Mouse (Mus musculus) layer of hippocampus, adult 2 months (tissue): ENCODE results near the gene Rbpjl. TPM values are rescaled to one million over a fixed set of nuclear protein-coding genes. Genes with fewer than 3 reads are reported as not detected.

Experiments
- DNase-seq, 2 experiments: peaks; one replicate each; pipeline ENCODE4 v3.0.0; 2022; ENCODE audit warnings: low spot score in 2 of 2
- H3K27ac ChIP-seq: fragments of 200-600 bp; 2 replicates; pipeline ENCODE4 v1.8.1; 2022
- H3K4me3 ChIP-seq: fragments of 200-600 bp; 2 replicates; pipeline ENCODE4 v1.8.1; 2022; ENCODE audit warnings: mild to moderate bottlenecking
- CTCF ChIP-seq: fragments of 200-600 bp; conservative IDR thresholded peaks from 2 replicates; pipeline ENCODE4 v1.8.1; 2022; ENCODE audit warnings: antibody characterized with exemption, mild to moderate bottlenecking, moderate library complexity
- total RNA-seq, 2 experiments: library from RNA; stranded (reverse); gene quantifications; 2 replicates each; pipeline ENCODE4 v1.2.3; 2021

Gene Rbpjl
- total RNA-seq, 2 experiments from 2014 or later: 0.07 to 0.46 TPM

DNA sequence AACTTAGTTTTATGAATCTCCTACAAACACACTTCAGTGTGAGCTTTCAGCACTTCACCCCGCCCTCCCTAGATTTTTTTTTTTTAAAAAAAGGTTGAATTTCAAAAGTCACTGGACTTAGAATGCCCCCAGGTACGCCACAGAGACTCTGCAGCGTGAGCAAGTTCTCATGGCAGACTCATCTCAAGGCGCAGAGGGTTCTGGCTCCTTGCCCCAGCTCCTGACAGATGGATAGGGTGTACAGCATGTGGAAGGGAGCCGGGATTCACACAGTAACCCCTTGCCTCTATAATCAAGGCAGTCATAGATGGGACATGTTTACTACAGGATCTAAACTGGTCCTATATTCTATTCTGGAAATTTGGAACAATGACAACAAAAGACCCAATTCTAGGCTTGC lies 22.5 kb downstream of the Rbpjl start:
- DNase-seq: peak in 1 of 2 experiments; percentile 47
- no peak for TF ChIP-seq CTCF
- no peak overlapping the region for H3K4me3 ChIP-seq
- no peak overlapping the region for H3K27ac ChIP-seq

DNA sequence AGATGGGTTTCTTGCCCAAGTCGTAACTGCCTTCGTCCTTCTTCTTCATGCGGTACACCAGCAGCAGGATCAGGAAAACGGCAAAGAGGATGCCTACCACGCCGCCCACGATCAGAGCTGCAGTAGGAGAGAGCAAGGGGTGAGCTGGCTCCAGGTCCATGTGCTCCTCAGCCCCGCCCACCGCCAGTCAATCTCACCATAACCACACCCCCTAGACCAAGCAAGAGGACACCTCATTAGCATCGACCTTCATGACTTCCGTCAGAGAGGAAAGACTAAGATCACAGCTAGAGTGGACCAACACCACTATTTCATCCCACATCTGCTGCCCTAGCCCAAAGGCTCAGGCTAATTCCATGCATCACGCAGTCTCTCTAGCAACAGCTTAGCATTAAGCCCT lies 23.2 kb downstream of the Rbpjl start:
- H3K4me3 ChIP-seq: no peak overlapping the region; the same call in 1 of the 2 replicates
- no peak overlapping the region for H3K27ac ChIP-seq
- DNase-seq: no peak
- TF ChIP-seq CTCF: no peak

DNA sequence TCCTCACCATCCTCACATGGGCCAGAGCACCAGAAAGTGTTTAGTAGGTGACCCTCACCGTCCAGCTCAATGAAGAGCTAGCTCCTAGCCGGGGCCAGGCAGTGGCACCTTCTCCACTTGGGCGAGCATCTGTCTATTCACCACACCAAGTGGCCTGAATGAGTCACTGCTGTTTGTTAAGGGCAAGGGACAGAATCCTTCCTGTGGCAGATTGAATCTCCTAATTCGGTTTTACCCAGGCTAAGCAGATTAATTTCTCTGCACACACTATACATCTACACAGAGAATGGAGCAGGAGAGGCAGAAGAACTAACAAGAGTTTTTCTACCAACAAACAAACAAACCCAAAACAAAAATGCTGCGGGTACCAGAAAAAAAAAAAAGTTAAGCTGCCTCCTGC lies 24.0 kb downstream of the Rbpjl start:
- no peak for TF ChIP-seq CTCF
- H3K4me3 ChIP-seq: no peak overlapping the region
- H3K27ac ChIP-seq: no peak overlapping the region
- no peak for DNase-seq

GRCm38 (mm10) chr2:164428451-164428850 lies 25.5 kb downstream of the Rbpjl start:
- no peak for DNase-seq
- Histone ChIP-seq H3K27ac (no peak overlapping the region), H3K4me3 (no peak overlapping the region)
- no peak for TF ChIP-seq CTCF

DNA sequence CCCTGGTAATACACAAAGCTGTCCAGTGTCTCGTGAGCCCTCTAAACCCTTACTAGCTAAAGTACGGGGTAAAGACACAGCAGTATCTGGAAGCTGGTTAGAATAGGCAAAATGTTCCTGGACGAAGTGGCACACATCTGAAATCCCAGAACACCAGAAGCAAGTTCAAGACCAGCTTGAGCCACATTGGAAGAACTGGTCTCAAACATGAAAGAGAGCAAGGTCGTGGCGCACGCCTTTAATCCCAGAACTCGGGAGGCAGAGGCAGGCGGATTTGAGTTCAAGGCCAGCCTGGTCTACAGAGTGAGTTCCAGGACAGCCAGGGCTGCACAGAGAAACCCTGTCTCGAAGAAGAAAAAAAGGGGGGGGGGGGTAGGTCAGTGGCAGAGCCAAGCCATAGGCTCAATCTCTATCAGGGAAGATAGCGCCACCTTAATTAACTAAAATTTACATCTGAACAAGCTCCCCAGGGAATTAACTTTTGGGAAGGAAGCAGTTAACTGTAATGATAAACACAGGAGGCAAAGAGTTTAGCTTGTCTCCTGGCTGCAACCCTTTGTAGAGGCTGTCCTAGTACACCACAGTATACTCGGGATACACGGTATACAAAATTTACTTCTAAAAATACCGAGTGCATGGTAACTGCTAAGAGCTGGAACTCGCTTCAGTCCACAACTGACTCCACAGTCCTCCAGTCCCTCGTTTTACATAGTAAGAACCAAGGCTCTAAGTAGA lies 27.1 kb downstream of the Rbpjl start:
- no peak overlapping the region for H3K4me3 ChIP-seq
- H3K27ac ChIP-seq: peak overlapping the region; percentile 5; the same call in 1 of the 2 replicates
- DNase-seq: no peak
- TF ChIP-seq CTCF: no peak

DNA sequence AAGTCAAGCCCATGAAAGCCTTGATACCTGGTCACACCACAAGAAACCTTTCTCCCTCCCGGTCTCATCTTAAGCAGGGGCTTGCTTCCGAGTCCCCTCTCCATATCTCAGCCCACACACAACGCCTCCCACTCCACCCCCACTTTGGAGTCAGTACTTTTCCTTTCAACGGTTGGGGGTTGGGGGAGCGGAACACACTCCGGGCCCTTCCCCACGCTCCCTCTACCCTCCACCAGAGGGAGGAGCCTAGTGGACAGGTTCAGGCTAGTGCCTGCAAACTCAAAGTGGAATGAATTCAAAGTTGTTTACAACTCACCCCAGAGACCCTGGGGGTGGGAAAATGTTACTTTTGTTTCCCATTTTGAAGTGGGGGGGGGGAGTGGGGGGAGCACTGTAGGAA lies 27.8 kb downstream of the Rbpjl start:
- TF ChIP-seq CTCF: peak; percentile 41
- H3K27ac ChIP-seq: peak overlapping the region; percentile 36; the same call in 1 of the 2 replicates
- H3K4me3 ChIP-seq: no peak overlapping the region
- DNase-seq: no peak

DNA sequence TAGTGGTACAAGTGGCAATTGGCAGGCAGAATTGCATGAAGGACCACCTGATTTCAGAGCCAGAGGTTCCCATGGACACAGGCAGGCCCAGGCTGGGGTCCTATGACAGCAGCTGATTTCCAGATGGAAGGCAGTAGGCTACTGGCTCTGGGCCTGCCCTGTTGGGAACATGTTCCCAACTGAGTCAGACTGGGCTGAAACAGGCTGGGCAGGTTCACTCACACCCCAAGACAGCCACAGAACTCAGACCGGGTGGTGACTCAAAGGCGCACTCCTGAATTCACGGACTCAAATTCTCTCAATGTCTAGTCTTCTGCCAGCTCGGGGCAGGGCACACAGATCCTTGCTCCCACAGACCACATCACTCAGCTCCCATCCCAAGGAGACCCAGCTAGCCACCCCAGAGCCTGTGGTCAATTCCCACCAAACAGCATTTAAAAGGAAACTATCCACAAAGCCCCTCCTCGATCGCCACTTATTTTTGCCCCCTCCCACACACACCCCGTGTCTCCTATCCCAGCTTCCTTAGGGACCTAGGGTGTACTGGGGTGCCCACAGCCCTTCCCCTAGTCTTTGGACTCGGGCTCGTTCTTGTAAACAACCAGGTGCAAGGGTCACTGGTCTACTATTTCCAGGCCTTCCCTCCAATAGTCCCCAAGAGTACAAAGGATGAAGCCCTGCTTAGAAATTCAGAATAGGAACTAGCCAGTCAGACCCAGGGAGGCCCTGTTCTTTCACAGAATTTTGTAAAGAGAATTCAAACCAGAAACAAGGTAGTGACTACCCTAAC lies 28.9 kb downstream of the Rbpjl start:
- no peak for DNase-seq
- peak overlapping the region; percentile 89 for H3K27ac ChIP-seq
- no peak for TF ChIP-seq CTCF
- no peak overlapping the region; the same call in 1 of the 2 replicates for H3K4me3 ChIP-seq

- no peak for TF ChIP-seq CTCF
- no peak for DNase-seq
- no peak overlapping the region; the same call in 1 of the 2 replicates for H3K4me3 ChIP-seq
- H3K27ac ChIP-seq: peak overlapping the region; percentile 89
Observed at GRCm38 (mm10) chr2:164432541-164433191, 29.7 kb downstream of the Rbpjl start.

DNA sequence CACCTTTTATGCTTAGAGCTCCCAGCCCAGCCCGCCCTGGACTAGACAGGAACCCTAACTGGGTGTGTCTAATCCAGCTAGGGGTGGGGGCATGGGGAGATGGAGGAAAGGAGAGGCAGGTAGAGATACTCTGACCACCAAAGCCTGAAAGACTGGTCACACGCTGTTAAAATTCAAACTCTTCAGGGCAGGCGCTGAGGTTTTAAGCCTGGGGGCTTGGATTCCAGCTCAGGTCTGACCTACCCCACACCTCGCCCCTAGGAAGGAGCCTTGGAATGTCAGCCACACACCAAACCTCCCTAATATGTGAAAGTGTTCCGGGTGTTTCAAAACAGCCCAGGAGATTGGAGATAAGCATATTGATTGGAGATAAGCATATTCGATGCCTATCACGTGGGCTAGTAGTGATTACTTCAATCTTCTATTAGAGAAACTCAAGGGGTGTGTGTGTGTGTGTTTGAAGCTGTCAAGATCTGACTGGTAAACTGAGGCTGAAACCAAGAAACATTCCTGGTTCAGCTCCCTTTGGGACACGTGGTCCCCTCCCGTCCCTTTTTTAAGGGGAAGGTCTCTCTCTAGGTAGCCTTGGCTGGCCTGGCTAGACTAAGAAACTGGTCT lies 30.4 kb downstream of the Rbpjl start:
- no peak for DNase-seq
- TF ChIP-seq CTCF: no peak
- H3K4me3 ChIP-seq: no peak overlapping the region; the same call in 1 of the 2 replicates
- H3K27ac ChIP-seq: peak overlapping the region; percentile 89; the same call in 1 of the 2 replicates

DNA sequence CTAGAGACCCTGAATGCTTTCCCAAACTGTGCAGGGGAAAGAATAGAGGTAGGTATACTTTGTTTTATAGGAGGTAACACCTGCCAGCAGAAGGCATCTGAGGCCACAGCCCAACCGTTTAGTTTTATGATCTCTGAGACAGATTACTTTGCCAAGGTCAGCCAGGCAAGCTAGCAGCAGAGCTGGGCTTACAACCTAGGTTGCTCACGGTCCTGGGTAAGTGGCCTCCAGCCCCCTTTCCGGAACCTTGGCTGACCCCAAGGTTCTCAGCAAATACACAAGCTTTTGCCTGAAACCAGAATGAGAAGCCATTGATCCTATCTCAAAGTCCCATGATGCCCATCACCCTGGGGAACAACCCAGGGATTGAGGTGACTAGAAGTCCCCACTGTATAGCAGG lies 31.7 kb downstream of the Rbpjl start:
- TF ChIP-seq CTCF: no peak
- no peak for DNase-seq
- Histone ChIP-seq H3K27ac (peak overlapping the region; percentile 89), H3K4me3 (no peak overlapping the region)

GRCm38 (mm10) chr2:164435216-164436090 lies 32.5 kb downstream of the Rbpjl start:
- DNase-seq: no peak
- Histone ChIP-seq H3K4me3 (no peak overlapping the region; the same call in 1 of the 2 replicates), H3K27ac (peak overlapping the region; percentile 89)
- no peak for TF ChIP-seq CTCF
